Mouse (Mus musculus) heart, adult 2 months (tissue): ENCODE measurements around the gene Dop1b.

Experiments used
- CTCF ChIP-seq: fragments of 200-600 bp; IDR thresholded peaks from 2 replicates; pipeline ENCODE4 v1.8.1; 2022; ENCODE audit warnings: antibody characterized with exemption, mild to moderate bottlenecking, moderate library complexity
- POLR2A ChIP-seq: fragments of 200-500 bp; IDR thresholded peaks from 2 replicates; pipeline ENCODE4 v1.6.1; 2011; ENCODE audit warnings: mild to moderate bottlenecking, low read depth, low read length, control low read depth; ENCODE audit not compliant: insufficient read depth

GRCm38 (mm10) chr16:93742903-93743302 lies 31.2 kb downstream of the Dop1b start:
- TF ChIP-seq CTCF (no peak), POLR2A (no peak)
